20 mouse cellular contexts compared by ENCODE assay signal in the genomic region with DNA sequence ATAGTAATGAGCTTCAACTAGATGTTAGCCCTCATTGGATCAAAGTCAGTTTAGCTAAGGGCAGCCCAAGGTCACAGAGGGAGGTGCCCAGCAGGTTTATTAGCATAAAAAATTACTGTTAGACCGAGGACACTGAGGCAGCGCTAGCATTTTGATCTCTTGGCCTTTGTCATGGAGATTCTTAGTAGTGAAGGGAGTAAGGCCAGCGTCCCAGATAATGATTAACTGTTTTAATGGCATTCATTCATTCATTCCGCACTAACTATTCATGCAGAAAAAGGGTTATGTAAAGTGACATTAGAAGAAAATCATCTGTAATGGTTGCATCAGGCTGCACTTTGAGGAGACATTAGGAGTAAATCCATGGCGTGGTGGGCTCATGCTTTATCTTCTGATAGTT.
"Had no signal": no experiment of that assay in that cellular context is flagged by ENCODE, and none has a peak within 500 bp of the region (broad histone marks: within the 10 kb centered on the region; RNA-seq: fewer than 3 reads in every experiment).

No protein-coding gene starts in this region.

- DNase-seq: layer of hippocampus, postnatal 36 days; left cerebral cortex, postnatal 4 days; liver, embryonic 13.5 days; lung, adult 2 months; lung, postnatal 14 days; lung, postnatal 4 days; right cerebral cortex, adult 18-20 months; right cerebral cortex, postnatal 25 days; spleen, adult 18-20 months; thymus, postnatal 4 days had no signal

- H3K27ac ChIP-seq: intestine, embryonic 15.5 days; kidney, postnatal 0 days; left cerebral cortex, adult 2 months; limb, embryonic 12.5 days; limb, embryonic 15.5 days; liver, embryonic 13.5 days; midbrain, embryonic 12.5 days; midbrain, embryonic 15.5 days; neural tube, embryonic 12.5 days; neural tube, embryonic 15.5 days; stomach, embryonic 15.5 days had no signal

- H3K9me3 ChIP-seq: intestine, embryonic 15.5 days; limb, embryonic 12.5 days; limb, embryonic 15.5 days; liver, embryonic 13.5 days; midbrain, embryonic 12.5 days; midbrain, embryonic 15.5 days; neural tube, embryonic 12.5 days; neural tube, embryonic 15.5 days; stomach, embryonic 15.5 days had no signal

- H3K4me3 ChIP-seq: intestine, embryonic 15.5 days; left cerebral cortex, adult 2 months; limb, embryonic 12.5 days; limb, embryonic 15.5 days; liver, embryonic 13.5 days; midbrain, embryonic 12.5 days; midbrain, embryonic 15.5 days; neural tube, embryonic 12.5 days; neural tube, embryonic 15.5 days; stomach, embryonic 15.5 days had no signal

- H3K36me3 ChIP-seq: intestine, embryonic 15.5 days; midbrain, embryonic 12.5 days; midbrain, embryonic 15.5 days; neural tube, embryonic 12.5 days had no signal

- H3K4me1 ChIP-seq: intestine, embryonic 15.5 days; limb, embryonic 12.5 days; limb, embryonic 15.5 days; stomach, embryonic 15.5 days had no signal

- H3K27me3 ChIP-seq: intestine, embryonic 15.5 days; limb, embryonic 12.5 days; limb, embryonic 15.5 days; liver, embryonic 13.5 days; midbrain, embryonic 15.5 days; neural tube, embryonic 12.5 days; neural tube, embryonic 15.5 days; stomach, embryonic 15.5 days had no signal

- H3K4me2 ChIP-seq: intestine, embryonic 15.5 days; limb, embryonic 12.5 days; limb, embryonic 15.5 days; liver, embryonic 13.5 days; midbrain, embryonic 12.5 days; midbrain, embryonic 15.5 days; neural tube, embryonic 12.5 days; neural tube, embryonic 15.5 days; stomach, embryonic 15.5 days had no signal

- H3K9ac ChIP-seq: intestine, embryonic 15.5 days; limb, embryonic 12.5 days; limb, embryonic 15.5 days; liver, embryonic 13.5 days; midbrain, embryonic 12.5 days; midbrain, embryonic 15.5 days; neural tube, embryonic 12.5 days; neural tube, embryonic 15.5 days; stomach, embryonic 15.5 days had no signal

- ATAC-seq: intestine, embryonic 15.5 days; midbrain, embryonic 15.5 days had no signal
